In the genomic region with DNA sequence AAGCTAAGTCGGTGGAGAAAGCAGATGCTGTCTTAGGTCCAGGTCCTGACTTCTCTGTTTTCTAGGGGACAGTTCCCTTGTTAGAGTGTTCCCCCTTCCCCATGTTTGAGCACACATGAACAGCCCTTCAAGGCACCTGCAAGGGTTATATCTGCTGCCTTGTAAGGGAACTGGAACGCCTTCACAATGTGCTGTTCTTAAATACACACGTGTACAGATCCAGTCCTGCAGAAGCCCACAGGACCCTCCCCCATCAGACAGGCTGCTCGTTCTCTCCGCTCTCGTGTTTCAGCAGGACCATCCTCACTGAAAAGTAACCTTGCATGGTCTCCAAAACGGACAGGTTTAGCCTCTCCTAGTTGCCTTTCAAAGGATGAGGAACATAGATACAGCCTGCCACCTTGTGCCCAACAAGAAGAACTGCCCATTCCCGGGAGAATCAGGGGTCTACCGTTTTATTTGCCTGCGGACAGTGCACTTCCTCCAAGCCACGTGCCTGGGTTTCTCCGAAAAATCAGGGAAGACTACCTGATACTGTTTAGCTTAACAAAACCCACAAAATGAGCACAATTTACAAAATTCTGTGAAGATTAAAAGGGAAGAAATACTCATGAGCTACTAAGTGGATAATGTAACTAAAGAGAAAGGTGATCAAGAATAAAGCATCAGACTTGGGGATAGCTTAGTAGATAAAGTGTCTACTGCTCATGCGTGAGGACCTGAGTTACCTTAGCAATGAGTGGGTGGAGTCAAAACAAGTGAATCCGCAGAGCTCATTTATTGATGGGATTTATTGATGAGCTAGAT, we compare ENCODE assay signal across 9 mouse cellular contexts. TPM values are rescaled to one million over a fixed set of nuclear protein-coding genes. Genes with fewer than 3 reads are reported as not detected.
DNase-seq lines count a peak whose midpoint lies in the region; ATAC-seq and TF ChIP-seq lines count a peak whose summit lies in the region.
"Had no signal": no experiment of that assay in that cellular context is flagged by ENCODE, and none has a peak within 500 bp of the region (broad histone marks: within the 10 kb centered on the region; RNA-seq: fewer than 3 reads in every experiment).

No protein-coding gene starts in this region.

- 24% methylated on average over 14 of the region's 14 CpGs for WGBS in forebrain, embryonic 16.5 days

- H3K4me2 ChIP-seq in forebrain, embryonic 16.5 days (ENCODE audit: low read length), result peak overlapping the region; percentile 33
- H3K4me2 ChIP-seq in myocyte (ENCODE audit: low read depth), result peak overlapping the region; percentile 30

- no peaks in the 10 kb centered on the region for H3K36me3 ChIP-seq in forebrain, embryonic 16.5 days (ENCODE audit: control insufficient read depth, insufficient read depth)
- H3K36me3 ChIP-seq in myocyte (ENCODE audit: control insufficient read depth, insufficient read depth), result no peaks in the 10 kb centered on the region

- TF ChIP-seq POLR2A in myocyte (IDR thresholded peaks at IDR 0.05; ENCODE audit: insufficient read length, low read depth), result no peak

- no peak overlapping the region for H3K9ac ChIP-seq in forebrain, embryonic 16.5 days (replicated peaks; ENCODE audit: low read depth, low read length)

- no peaks in the 10 kb centered on the region for H3K79me2 ChIP-seq in myocyte (ENCODE audit: control insufficient read depth, insufficient read depth)

- ATAC-seq in forebrain, embryonic 16.5 days, result peak; percentile 79

- H3ac ChIP-seq in myocyte (ENCODE audit: control insufficient read depth, insufficient read length), result no peak overlapping the region

- no peaks in the 10 kb centered on the region for H3K27me3 ChIP-seq in forebrain, embryonic 16.5 days (replicated peaks; ENCODE audit: control insufficient read depth, insufficient read depth, low read length)
- no peaks in the 10 kb centered on the region for H3K27me3 ChIP-seq in myocyte (ENCODE audit: control insufficient read depth, insufficient read depth, insufficient read length)

- no peaks in the 10 kb centered on the region for H3K9me3 ChIP-seq in forebrain, embryonic 16.5 days (ENCODE audit: control insufficient read depth, low read length)

- H3K4me1 ChIP-seq in forebrain, embryonic 16.5 days (replicated peaks; ENCODE audit: control insufficient read depth, insufficient read depth, low read length), result 0 out of 2 replicates have a peak, but pooled peaks cover 2% of the 10 kb centered on the region

- DNase-seq in adrenal gland, adult (ENCODE audit: inconsistent age in 2 of 2, low spot score in 1 of 2), result peak; percentile 17 to 64
- no peak for DNase-seq in adrenal gland, postnatal 4 days (ENCODE audit: low spot score in 2 of 2)
- DNase-seq in ovary, postnatal 14 days (ENCODE audit: low spot score), result peak; percentile 45
- DNase-seq in ovary, adult 18-20 months (ENCODE audit: low spot score), result no peak
- DNase-seq in kidney, postnatal 4 days, result peak; percentile 37 to 58
- no peak for DNase-seq in urinary bladder, adult 2 months (ENCODE audit: low spot score)

- H3K4me3 ChIP-seq in forebrain, embryonic 16.5 days (replicated peaks; ENCODE audit: low read length), result no peak overlapping the region
- H3K4me3 ChIP-seq in myocyte, result no peak overlapping the region

- H3K27ac ChIP-seq in forebrain, embryonic 16.5 days (ENCODE audit: low read length), result no peak overlapping the region

TF ChIP-seq in myocyte, 11 proteins besides CTCF, POLR2A, EP300 and RAD21:
- no peak for TF ChIP-seq USF1 (IDR thresholded peaks at IDR 0.05; ENCODE audit: low read depth)
- TF ChIP-seq MYOG (IDR thresholded peaks at IDR 0.05; ENCODE audit: control insufficient read depth in 1 of 3, insufficient read depth in 1 of 3, insufficient read length in 2 of 3, low read depth in 2 of 3), result no peak
- no peak for TF ChIP-seq POLR2AphosphoS2 (IDR thresholded peaks at IDR 0.05; ENCODE audit: insufficient read length, low read depth)
- TF ChIP-seq TCF3 (IDR thresholded peaks at IDR 0.05; ENCODE audit: insufficient read length, low read depth), result no peak
- TF ChIP-seq MYOD1 (IDR thresholded peaks at IDR 0.05; ENCODE audit: control insufficient read depth in 1 of 3, insufficient read length in 2 of 3, low read depth in 2 of 3), result no peak
- TF ChIP-seq TCF12 (IDR thresholded peaks at IDR 0.05; ENCODE audit: insufficient read depth, poor library complexity, severe bottlenecking), result no peak

RNA-seq across cellular contexts. Expression of gene Mepe, which starts 14.8 kb away (rescaled TPM):
- not detected for total RNA-seq in adrenal gland, postnatal 4 days (2021)
- not detected in 2 replicates for polyA plus RNA-seq in forebrain, embryonic 16.5 days (2015; fragmentation: Nextera tagmentation; extraction: Ambion mirVana)
- polyA plus RNA-seq in myocyte (2012; fragmentation: generic; extraction: Trizol), result not detected
- polyA plus RNA-seq in urinary bladder, adult 2 months (2012; rRNA removed), result not detected in 2 replicates
- total RNA-seq: left cerebral cortex, postnatal 25 days had no signal

RNA-seq across cellular contexts. Expression of gene Ibsp, which starts 40.9 kb away (rescaled TPM):
- total RNA-seq in adrenal gland, postnatal 4 days (2021), result 1 to 10 TPM in 1 of 2 experiments, under 1 TPM in 1; 0.34 to 1.6 TPM
- polyA plus RNA-seq in forebrain, embryonic 16.5 days (2015; fragmentation: Nextera tagmentation; extraction: Ambion mirVana), result 0.79 and 14.0 TPM in 2 replicates
- polyA plus RNA-seq in myocyte (2012; fragmentation: generic; extraction: Trizol), result 0.02 TPM
- 0.04 and 0.07 TPM in 2 replicates for polyA plus RNA-seq in urinary bladder, adult 2 months (2012; rRNA removed)

Comparison
In these comparisons a context has a peak if more than half of its experiments do, and no peak if none do; other contexts are left out.
1. DNase-seq: peak in adrenal gland, adult (2 of 2), ovary, postnatal 14 days (single experiment) and kidney, postnatal 4 days (2 of 2); none in adrenal gland, postnatal 4 days (0 of 2), ovary, adult 18-20 months (single experiment) and urinary bladder, adult 2 months (single experiment).